Mouse (Mus musculus): ENCODE measurements at regions not wholly inside any gene's neighbourhood (a gene's known extent, or its start where the extent isn't known, plus 50 kb on each side); places are given as distances from the start of the nearest gene placed in this dataset.

- no peak overlapping the region for H3K27ac ChIP-seq
- no peak overlapping the region for H3K4me3 ChIP-seq
- no peak for TF ChIP-seq CTCF (IDR thresholded peaks at IDR 0.05)
- DNase-seq (ENCODE audit: extremely low spot score in 1 of 2, low spot score in 2 of 2) = no peak
- intact Hi-C loops (cut with DNase I) = no loop called here
Measured at GRCm38 (mm10) chr12:54577235-54577634, 79.1 kb downstream of the Sptssa start.

DNA sequence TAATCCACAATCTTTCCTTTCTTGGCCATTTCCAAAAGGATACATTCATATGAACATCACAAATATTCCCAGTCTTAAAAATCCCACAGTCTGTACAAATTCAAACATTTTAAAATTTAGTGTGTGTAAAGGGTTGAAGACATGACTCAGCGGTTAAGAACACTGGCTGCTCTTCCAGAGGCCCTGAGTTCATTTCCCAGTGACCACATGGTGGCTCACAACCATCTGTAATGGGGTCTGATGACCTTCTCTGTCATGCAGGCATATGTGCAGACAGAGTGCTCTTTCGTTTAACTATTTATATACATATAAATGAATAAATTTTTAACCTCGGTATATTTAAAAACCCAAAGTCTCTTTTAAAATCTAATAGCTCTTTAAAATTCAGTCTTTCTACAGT, 79.6 kb downstream of the Sptssa start:
- Histone ChIP-seq H3K27ac (no peak overlapping the region), H3K4me3 (no peak overlapping the region)
- no peak for DNase-seq (ENCODE audit: extremely low spot score in 1 of 2, low spot score in 2 of 2)
- intact Hi-C loops (cut with DNase I) = no loop called here
- TF ChIP-seq CTCF (IDR thresholded peaks at IDR 0.05) = no peak

GRCm38 (mm10) chr12:54572866-54573265, 83.5 kb downstream of the Sptssa start:
- intact Hi-C loops (cut with DNase I) = no loop called here
- DNase-seq (ENCODE audit: extremely low spot score in 1 of 2, low spot score in 2 of 2) = peak in 1 of 2 experiments; percentile 12
- TF ChIP-seq CTCF (IDR thresholded peaks at IDR 0.05) = no peak

GRCm38 (mm10) chr12:54568078-54568931, 88.1 kb downstream of the Sptssa start:
- Histone ChIP-seq H3K27ac (no peak overlapping the region), H3K4me3 (no peak overlapping the region)
- no peak for DNase-seq (ENCODE audit: extremely low spot score in 1 of 2, low spot score in 2 of 2)
- intact Hi-C loops (cut with DNase I) = no loop called here
- no peak for TF ChIP-seq CTCF (IDR thresholded peaks at IDR 0.05)

More at GRCm38 (mm10) chr12:54572866-54573265, 83.5 kb downstream of the Sptssa start:
- H3K27ac ChIP-seq = no peak overlapping the region
- no peak overlapping the region for H3K4me3 ChIP-seq

DNA sequence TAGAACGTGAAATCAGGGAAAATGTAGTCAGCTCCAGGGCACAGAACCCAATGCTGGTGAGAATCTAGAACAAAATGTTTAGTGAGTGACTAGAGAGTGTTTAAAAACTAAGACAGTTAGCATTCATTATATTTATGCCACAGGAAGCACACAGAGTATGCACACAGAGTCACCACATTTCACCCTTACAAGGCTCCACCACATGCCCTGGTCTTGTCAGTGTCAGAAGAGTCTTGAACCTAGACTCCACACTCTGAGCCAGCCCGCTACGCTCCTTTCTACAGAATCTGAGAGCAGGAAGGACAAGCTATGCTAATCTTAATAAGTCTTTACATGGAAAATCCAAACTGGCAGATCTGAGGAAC, 89.0 kb downstream of the Sptssa start:
- intact Hi-C loops (cut with DNase I) = no loop called here
- no peak overlapping the region for H3K4me3 ChIP-seq
- no peak for TF ChIP-seq CTCF (IDR thresholded peaks at IDR 0.05)
- no peak overlapping the region for H3K27ac ChIP-seq
- DNase-seq (ENCODE audit: extremely low spot score in 1 of 2, low spot score in 2 of 2) = no peak

DNA sequence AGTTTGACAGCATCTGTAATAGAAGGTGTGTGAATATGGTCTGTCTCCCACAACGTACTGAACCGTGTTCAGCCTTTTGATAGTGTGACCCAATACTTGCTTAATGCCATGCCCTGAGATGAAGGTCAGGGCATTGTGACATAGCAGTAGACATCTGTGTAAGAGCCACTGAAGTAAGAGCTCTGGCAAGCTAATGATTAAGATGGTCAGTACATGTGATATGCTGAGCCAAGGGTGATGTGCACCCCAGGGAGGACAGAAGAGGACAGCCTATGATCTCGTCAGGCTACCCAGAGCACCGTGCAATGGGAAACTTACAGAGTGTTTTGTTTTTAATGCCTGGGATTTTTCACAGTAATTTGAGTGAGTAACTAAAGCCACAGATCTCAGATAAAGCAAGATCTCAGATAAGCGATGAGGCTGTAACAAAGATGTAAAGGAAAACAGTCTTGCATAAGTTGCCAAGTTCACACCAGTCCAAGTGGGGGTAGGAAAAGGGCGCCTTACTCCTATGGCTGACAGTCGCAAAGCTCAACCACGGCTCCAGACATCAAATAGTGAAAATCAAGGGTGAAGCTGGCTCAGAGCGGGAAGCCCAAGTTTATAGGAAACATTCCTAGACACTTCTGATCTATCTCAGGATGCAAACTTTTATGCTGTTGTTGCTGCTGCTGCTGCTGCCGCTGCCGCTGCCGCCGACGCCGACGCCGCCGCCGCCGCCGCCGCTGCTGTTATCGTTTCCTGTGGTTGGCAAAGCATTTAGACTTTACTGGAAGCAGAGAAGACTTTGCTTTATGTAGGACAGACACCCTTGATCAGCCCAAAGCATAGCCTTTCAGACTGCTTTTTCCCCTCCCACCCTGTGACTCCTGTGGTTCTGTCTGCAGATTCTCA, 89.6 kb downstream of the Sptssa start:
- TF ChIP-seq CTCF (IDR thresholded peaks at IDR 0.05) = no peak
- no peak overlapping the region for H3K4me3 ChIP-seq
- no peak overlapping the region for H3K27ac ChIP-seq
- intact Hi-C loops (cut with DNase I) = no loop called here
- DNase-seq (ENCODE audit: extremely low spot score in 1 of 2, low spot score in 2 of 2) = no peak

GRCm38 (mm10) chr12:54561981-54562380, 94.4 kb downstream of the Sptssa start:
- intact Hi-C loops (cut with DNase I) = no loop called here
- no peak for DNase-seq (ENCODE audit: extremely low spot score in 1 of 2, low spot score in 2 of 2)
- TF ChIP-seq CTCF (IDR thresholded peaks at IDR 0.05) = no peak
- no peak overlapping the region for H3K4me3 ChIP-seq
- no peak overlapping the region for H3K27ac ChIP-seq

DNA sequence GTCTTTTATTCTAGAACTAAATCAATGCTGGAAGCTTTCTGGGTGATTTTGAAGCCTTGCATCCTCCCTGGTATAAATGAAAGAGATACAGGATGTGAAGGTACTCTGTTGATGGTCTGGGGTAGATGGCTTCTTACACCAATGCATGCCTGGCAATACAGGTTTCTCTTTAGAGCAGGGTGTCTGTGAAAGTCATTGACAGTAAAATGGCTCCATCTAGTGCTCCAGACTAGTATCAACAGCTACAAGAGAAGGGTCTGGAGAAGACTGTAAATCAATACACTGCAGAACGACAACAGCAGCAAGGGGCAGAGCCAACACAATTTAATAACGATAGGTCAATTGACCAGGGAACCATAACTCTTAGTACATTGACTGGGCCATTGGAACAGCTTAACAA, 98.3 kb downstream of the Sptssa start:
- DNase-seq (ENCODE audit: extremely low spot score in 1 of 2, low spot score in 2 of 2) = no peak
- Histone ChIP-seq H3K27ac (no peak overlapping the region), H3K4me3 (no peak overlapping the region)
- peak; percentile 71 for TF ChIP-seq CTCF (IDR thresholded peaks at IDR 0.05)
- intact Hi-C loops (cut with DNase I) = loop anchor here (5.0 kb wide), 1 partner anchor 1646 kb away; no protein-coding TSS in a partner anchor

GRCm38 (mm10) chr12:54549659-54550058, 106.7 kb downstream of the Sptssa start:
- intact Hi-C loops (cut with DNase I) = loop anchor here (5.0 kb wide), 1 partner anchor 452 kb away; no protein-coding TSS in a partner anchor

DNA sequence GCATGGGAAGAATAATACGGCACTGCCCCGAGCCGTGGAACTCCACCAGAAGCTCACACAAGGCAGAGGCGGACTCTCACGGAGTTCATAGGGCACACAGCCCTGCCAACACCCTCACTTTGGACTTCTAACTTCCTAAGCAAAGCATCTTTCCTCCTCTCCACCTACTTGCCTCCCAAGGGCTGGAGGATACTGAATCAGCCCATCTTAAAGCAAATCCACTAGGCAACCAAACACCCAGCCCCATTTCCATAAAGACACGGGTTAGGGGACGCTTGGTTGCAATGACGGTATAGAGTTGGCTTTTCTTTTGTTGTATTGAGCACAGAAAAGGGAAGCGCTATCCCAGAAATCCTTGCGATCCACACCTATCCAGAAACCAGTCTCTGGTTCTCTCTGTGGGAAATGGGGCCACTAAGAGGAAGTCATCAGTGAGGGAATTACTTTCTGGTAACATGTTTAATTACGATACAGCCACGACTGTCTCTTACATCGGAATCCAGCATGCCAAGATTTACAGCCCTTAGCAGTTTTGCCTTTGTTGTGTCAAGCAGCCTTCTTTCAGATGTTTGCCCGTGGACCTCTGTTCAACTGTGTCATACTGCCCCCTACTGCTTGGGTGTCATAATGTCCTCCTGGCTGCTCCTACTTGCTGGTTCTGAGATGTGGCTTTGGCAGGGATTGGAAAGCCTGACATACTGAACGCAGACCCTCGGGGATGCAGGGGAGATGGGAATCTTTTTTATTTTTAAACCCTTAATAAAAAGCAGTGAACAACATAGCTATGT, 110.4 kb downstream of the Sptssa start:
- TF ChIP-seq CTCF (IDR thresholded peaks at IDR 0.05) = peak; percentile 71
- intact Hi-C loops (cut with DNase I) = loop anchor here (5.0 kb wide), 1 partner anchor 449 kb away; no protein-coding TSS in a partner anchor
- H3K4me3 ChIP-seq = no peak overlapping the region
- peak; percentile 54 to 65 for DNase-seq (ENCODE audit: extremely low spot score in 1 of 2, low spot score in 2 of 2)
- no peak overlapping the region for H3K27ac ChIP-seq

More at GRCm38 (mm10) chr12:54549659-54550058, 106.7 kb downstream of the Sptssa start:
- TF ChIP-seq CTCF (IDR thresholded peaks at IDR 0.05) = no peak
- no peak overlapping the region for H3K4me3 ChIP-seq
- DNase-seq (ENCODE audit: extremely low spot score in 1 of 2, low spot score in 2 of 2) = no peak
- H3K27ac ChIP-seq = no peak overlapping the region

- intact Hi-C loops (cut with DNase I) = no loop called here
- Histone ChIP-seq H3K27ac (no peak overlapping the region), H3K4me3 (no peak overlapping the region)
- TF ChIP-seq CTCF (IDR thresholded peaks at IDR 0.05) = no peak
- no peak for DNase-seq (ENCODE audit: extremely low spot score in 1 of 2, low spot score in 2 of 2)
Measured at GRCm38 (mm10) chr12:54538320-54538705, 118.1 kb downstream of the Sptssa start.
